Mouse (Mus musculus) olfactory bulb, adult 2 months (tissue): ENCODE results near the gene Chchd5. TPM values are rescaled to one million over a fixed set of nuclear protein-coding genes. Genes with fewer than 3 reads are reported as not detected.
A peak's percentile ranks its signal among the peaks of the same experiment; 100 is the strongest.

ENCODE experiments used
- H3K27ac ChIP-seq: fragments of 200-500 bp; 2 replicates; pipeline ENCODE4 v1.5.1; 2012; ENCODE audit warnings: low read depth, low read length; ENCODE audit not compliant: insufficient read depth
- H3K4me1 ChIP-seq: fragments of 200-500 bp; 2 replicates; pipeline ENCODE4 v1.6.1; 2012; ENCODE audit warnings: low read length; ENCODE audit not compliant: control insufficient read depth, insufficient read depth
- H3K4me3 ChIP-seq: fragments of 200-500 bp; 2 replicates; pipeline ENCODE4 v1.5.1; 2012; ENCODE audit warnings: mild to moderate bottlenecking, low read depth, low read length, moderate library complexity; ENCODE audit not compliant: insufficient read depth
- CTCF ChIP-seq: fragments of 200-500 bp; IDR thresholded peaks from 2 replicates; pipeline ENCODE4 v1.5.1; 2012; ENCODE audit warnings: low read depth, mild to moderate bottlenecking, low read length, moderate library complexity; ENCODE audit not compliant: insufficient read depth
- POLR2A ChIP-seq: fragments of 200-500 bp; IDR thresholded peaks from 2 replicates; pipeline ENCODE4 v1.6.1; 2012; ENCODE audit warnings: mild to moderate bottlenecking, low read depth, low read length, moderate library complexity; ENCODE audit not compliant: insufficient read depth
- WGBS: fragments of 180-500 bp; shearing (Covaris S2); methylation state at CpG from one replicate; pipeline ENCODE4 v1.1.7; 2018; 5-methylcytosine and 5-hydroxymethylcytosine counted together
- polyA plus RNA-seq: library from polyadenylated mRNA; stranded (reverse); fragments of >200 nt; gene quantifications from 2 replicates; pipeline ENCODE4 v1.2.4, GENCODE M21; 2012; ENCODE audit warnings: low replicate concordance; ENCODE audit not compliant: missing spikeins, insufficient read depth, insufficient read length

Gene Chchd5
- not detected in 2 replicates for polyA plus RNA-seq

DNA sequence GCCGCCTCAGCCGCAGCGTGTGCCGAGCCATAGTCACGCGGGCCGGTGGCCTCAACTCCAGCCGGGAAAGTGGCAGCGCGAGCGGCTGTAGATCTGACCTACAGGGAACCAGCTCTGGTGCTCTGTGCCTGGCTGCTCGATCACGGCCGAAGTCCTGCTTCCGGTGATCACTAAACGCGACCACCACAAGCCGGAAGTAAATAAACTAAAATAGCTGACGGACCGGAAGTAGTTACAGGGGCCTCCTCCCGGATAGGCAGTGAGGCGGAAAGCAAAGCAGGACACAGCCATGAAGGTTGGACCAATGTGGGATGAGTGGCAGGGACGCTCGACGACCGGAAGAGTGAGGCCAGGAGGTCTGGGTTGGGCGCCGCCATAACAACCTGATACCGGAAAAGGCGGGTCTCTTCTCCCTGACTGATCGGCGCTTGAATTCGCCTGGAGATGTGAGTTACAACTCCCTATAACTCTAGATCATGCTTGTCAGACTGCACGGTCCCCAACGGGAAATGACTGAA is at the start of gene Chchd5:
Gene Chchd5, plus strand, starts transcription at position 289 of the 518 bp plus-strand sequence.
- H3K4me1 ChIP-seq: peaks cover 13% of the 10 kb centered on the region
- under 1% methylated on average over 35 of the region's 35 CpGs for WGBS
- TF ChIP-seq CTCF: no peak
- peak; percentile 83 for TF ChIP-seq POLR2A
- H3K27ac ChIP-seq: peak within 1 kb of the TSS; percentile 68
- H3K4me3 ChIP-seq: peak within 1 kb of the TSS; percentile 71

DNA sequence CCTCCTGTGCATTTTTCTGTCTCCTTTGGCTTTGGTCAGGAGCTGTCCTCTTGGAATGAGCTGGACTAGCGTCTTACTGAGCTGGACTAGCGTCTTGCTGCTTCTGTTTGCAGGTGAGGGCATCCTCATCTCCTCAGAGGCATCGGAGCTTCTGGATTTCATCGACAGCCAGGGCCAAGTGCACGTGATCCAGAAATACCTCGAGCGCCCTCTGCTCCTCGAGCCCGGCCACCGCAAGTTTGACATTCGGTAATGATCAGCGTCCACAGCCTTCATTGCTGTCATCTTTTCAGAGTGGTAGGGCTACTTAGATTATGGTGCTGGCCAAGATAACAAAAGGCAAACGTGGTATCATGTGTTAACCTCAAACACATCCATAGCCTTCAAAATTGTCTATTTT is 48.4 kb upstream of the Chchd5 start:
- 68% methylated on average over 13 of the region's 13 CpGs for WGBS
- Histone ChIP-seq H3K27ac (no peak overlapping the region), H3K4me3 (no peak overlapping the region), H3K4me1 (no peaks in the 10 kb centered on the region)
- TF ChIP-seq CTCF: no peak
- 0 out of 2 replicates have a peak, but pooled peaks have one; percentile 21 for TF ChIP-seq POLR2A

DNA sequence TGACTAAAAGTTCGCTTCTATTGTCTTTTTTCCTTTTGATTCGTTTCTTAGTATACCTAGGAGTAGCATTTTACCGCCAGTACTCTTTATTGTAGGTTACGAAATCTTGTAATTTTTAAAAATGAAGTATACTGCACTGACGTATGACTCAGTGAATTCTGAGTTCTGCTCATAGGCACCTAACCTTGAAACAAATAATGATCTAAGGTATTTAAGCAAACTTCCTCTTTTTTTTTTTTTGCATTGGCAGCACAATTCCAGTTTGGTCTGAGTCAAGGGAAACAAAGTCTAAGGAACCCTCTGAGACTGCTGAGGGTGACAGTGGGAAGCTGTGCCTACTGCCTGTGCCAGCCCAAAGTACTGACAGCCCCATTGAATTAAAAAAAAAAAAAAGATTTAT is 46.0 kb upstream of the Chchd5 start:
- TF ChIP-seq CTCF (no peak), POLR2A (no peak)
- H3K4me3 ChIP-seq: no peak overlapping the region
- 92% methylated on average over 5 of the region's 5 CpGs for WGBS

DNA sequence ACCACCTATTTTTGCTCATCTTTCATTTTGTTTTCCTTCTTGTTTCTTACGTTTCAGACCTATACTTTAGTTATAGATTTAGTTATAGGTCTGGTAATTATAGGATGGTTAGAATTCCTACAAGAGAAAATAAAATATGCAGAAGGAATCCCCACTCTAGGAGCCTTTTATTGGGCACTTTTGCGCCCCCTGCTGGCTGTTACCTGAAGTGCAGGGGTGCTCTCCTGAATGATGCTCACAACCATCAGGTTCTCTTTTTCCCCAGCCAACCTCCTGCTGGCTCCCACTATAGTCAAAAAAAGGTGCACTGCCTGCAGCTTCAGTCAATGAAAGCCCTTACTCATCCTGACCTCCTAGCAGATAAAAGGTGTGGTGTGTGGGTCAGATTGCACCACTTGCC is 44.5 kb upstream of the Chchd5 start:
- Histone ChIP-seq H3K4me1 (peaks cover 6% of the 10 kb centered on the region), H3K27ac (no peak overlapping the region), H3K4me3 (no peak overlapping the region)
- WGBS: 44% methylated on average over 2 of the region's 2 CpGs
- TF ChIP-seq CTCF: peak; percentile 40; the same call in 1 of the 2 replicates
- no peak for TF ChIP-seq POLR2A

More for the DNA sequence above, 46.0 kb upstream of the Chchd5 start:
- H3K27ac ChIP-seq: no peak overlapping the region
- H3K4me1 ChIP-seq: no peaks in the 10 kb centered on the region

DNA sequence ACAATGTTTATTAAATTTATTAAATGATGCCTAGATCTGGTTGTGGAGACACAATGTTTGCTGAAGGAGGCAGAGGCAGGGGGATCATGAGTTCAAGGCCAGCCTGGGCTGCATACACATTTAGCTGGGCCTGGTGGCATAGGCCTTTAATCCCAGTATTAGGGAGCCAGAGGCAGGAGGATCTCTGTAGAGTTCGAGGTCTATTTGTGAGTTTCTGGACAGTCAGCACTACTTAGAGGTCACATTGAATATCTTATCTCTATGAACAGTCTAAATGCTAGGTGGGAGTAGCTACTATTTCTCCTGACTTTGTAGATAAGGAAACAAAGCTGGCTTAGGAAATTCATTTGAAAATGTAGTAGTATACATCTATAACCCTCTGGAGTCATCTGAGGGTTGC is 42.0 kb upstream of the Chchd5 start:
- TF ChIP-seq POLR2A: no peak
- no peak for TF ChIP-seq CTCF
- Histone ChIP-seq H3K4me3 (no peak overlapping the region), H3K4me1 (peaks cover 18% of the 10 kb centered on the region), H3K27ac (no peak overlapping the region)
- WGBS: 97% methylated on average over 1 of the region's 1 CpGs

DNA sequence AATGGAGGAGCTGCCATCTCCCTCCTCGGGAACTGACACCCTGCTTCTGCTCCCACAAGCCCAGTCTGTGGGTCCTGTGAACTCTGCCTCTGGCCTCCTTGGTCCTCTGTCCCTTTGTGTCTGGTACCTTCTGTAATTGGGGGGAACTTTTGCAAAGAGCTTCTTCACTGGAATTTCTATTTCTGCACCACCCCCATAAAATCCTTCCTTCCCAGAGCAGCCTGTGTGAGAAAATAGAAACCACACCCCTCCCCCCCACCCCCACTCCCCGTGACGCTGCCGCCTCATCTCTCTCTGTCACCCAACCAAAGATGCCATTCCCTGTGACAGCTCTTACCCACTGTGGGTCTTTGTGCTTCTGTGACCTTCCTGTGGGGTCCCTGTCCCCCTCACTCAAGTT is 39.1 kb upstream of the Chchd5 start:
- TF ChIP-seq POLR2A (no peak), CTCF (no peak)
- 50% methylated on average over 4 of the region's 4 CpGs for WGBS
- H3K4me3 ChIP-seq: no peak overlapping the region
- peak overlapping the region; percentile 55 for H3K27ac ChIP-seq
- peaks cover 33% of the 10 kb centered on the region for H3K4me1 ChIP-seq

DNA sequence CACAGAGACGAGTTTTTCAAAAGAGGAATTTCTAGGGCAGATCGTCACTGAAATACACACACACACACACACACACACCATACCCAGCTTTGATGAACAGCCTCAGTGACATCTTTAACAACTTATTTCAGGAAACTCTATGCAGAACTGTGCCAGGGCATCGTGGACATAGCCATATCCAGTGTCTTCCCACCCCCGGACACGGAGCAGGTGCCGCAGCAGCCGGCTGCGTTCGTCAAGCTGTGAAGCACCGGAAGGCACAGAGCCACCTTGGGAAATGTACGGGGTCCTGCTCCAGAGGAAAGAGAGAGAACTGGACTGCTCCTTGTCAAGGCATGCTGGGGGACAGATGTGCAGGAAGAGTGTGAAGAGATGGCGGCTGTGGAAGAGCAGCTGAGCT is 36.7 kb upstream of the Chchd5 start:
- H3K4me3 ChIP-seq: no peak overlapping the region
- no peak overlapping the region for H3K27ac ChIP-seq
- TF ChIP-seq POLR2A (no peak), CTCF (no peak)
- 77% methylated on average over 12 of the region's 12 CpGs for WGBS
- H3K4me1 ChIP-seq: peaks cover 33% of the 10 kb centered on the region

DNA sequence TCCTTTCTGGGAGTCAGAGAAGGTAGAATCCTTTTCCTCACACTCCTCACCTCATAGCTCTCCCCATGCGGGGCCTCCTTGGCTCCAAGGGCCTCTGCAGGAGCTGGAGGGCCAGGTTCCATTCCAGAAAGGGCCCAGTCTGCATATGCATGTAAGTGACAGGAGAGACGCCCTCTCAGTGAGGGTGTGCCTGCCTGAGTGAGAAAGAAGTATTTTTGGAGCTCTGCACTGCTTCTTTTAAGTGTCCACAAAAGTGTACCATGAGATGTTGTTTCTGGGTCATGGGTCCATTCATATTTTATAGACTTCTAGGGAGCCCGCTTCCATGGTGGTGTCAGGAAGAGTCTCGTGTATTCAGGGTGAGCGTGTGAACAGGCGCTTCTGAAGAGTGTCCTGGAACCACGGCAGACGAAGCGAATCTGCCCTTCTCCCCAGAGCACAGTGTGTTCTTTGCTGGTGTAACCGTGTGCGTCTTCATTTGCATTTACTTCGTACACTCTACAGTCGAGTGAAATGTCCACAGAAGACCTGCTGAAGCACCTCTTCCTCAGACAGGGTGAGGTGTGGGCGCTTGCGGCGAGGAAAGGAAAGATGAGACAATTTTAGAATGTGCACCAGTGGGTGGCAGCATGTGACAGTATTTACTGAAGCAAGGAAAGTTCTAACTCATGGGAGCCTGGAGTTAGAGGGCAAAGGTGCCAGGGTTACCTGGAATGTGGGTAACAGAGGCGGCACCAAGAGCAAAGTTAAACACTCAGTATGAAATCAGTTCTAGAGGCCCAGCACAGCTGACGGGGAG is 35.4 kb upstream of the Chchd5 start:
- Histone ChIP-seq H3K4me1 (peaks cover 33% of the 10 kb centered on the region), H3K27ac (no peak overlapping the region), H3K4me3 (no peak overlapping the region)
- 72% methylated on average over 18 of the region's 18 CpGs for WGBS
- TF ChIP-seq POLR2A (no peak), CTCF (no peak)

DNA sequence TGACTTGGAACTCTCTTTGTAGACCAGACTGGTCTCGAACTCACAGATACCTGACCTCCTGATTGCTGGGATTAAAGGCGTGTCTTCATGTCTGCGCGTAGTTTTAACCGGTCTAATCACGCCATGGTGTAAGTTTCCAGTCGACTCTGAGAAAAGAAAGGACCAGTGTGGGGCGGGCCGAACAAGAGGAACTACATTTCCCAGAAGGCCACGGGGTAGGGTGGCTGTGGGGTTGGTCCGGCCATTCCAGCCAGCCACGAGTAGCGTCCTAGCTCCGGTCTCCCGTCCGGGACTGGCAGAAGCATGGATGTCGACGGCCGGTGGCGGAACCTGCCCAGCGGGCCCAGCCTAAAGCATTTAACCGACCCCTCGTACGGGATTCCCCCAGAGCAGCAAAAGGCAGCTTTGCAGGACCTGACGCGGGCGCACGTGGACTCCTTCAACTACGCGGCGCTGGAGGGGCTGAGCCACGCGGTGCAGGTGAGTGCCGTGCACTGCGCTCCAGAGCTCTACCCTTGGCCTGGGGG is 28.7 kb upstream of the Chchd5 start, which contains the start of gene Polr1b:
Gene Polr1b, plus strand, starts transcription at position 212 of the 527 bp plus-strand sequence.
- peaks cover 4% of the 10 kb centered on the region; the same call in 1 of the 2 replicates for H3K4me1 ChIP-seq
- WGBS: under 1% methylated on average over 35 of the region's 35 CpGs
- H3K27ac ChIP-seq: no peak within 1 kb of the TSS
- TF ChIP-seq POLR2A (peak; percentile 42; the same call in 1 of the 2 replicates), CTCF (no peak)
- H3K4me3 ChIP-seq: peak within 1 kb of the TSS; percentile 91
